Mouse (Mus musculus) CH12.LX (cell line): ENCODE data around the gene Rmi2. TPM values are rescaled to one million over a fixed set of nuclear protein-coding genes. Genes with fewer than 3 reads are reported as not detected.

ENCODE experiments used
- DNase-seq: peaks from one replicate; pipeline ENCODE4 v3.0.0-alpha.2; 2013; ENCODE audit errors: extremely low read depth
- H3K27ac ChIP-seq: 2 replicates; pipeline ENCODE4 v1.5.1; 2012; ENCODE audit warnings: low read depth, mild to moderate bottlenecking, control low read depth, moderate library complexity; ENCODE audit not compliant: insufficient read depth
- H3K27me3 ChIP-seq: replicated peaks from 2 replicates; pipeline ENCODE3; 2012; ENCODE audit warnings: inconsistent platforms
- H3K36me3 ChIP-seq, 2 experiments: replicated peaks in 1 of 2; 2 replicates each; pipeline versions ENCODE3 to v1.6.1; 2012; ENCODE audit warnings: inconsistent platforms in 1 of 2, low read length in 1 of 2, mild to moderate bottlenecking in 1 of 2, mixed read lengths in 1 of 2, moderate library complexity in 1 of 2; ENCODE audit not compliant: control insufficient read depth in 1 of 2, insufficient read depth in 1 of 2
- H3K4me1 ChIP-seq, 2 experiments: 2 replicates each; pipeline ENCODE4 v1.6.1; 2012; ENCODE audit warnings: inconsistent platforms in 1 of 2, moderate library complexity in 1 of 2; ENCODE audit not compliant: insufficient read depth in 2 of 2, control insufficient read depth in 1 of 2
- H3K4me2 ChIP-seq: 2 replicates; pipeline ENCODE4 v1.6.1; 2012; ENCODE audit warnings: low read depth, mild to moderate bottlenecking, control low read depth; ENCODE audit not compliant: poor library complexity, insufficient read depth, severe bottlenecking
- H3K4me3 ChIP-seq, 3 experiments: fragments of 150-350 bp in 1 of 3; sonication (generic) in 1 of 3; replicated peaks in 1 of 3; 2 replicates each; pipeline versions ENCODE3 to v1.5.1; 2011 to 2012; ENCODE audit warnings: low read depth in 2 of 3, low read length in 2 of 3, mild to moderate bottlenecking in 2 of 3, moderate library complexity in 2 of 3, control low read depth in 1 of 3, improper control_type of control experiment in 1 of 3, inconsistent platforms in 1 of 3, mixed read lengths in 1 of 3; ENCODE audit not compliant: poor library complexity in 1 of 3
- H3K79me2 ChIP-seq: replicated peaks from 2 replicates; pipeline ENCODE4 v1.6.1; 2012; ENCODE audit warnings: mild to moderate bottlenecking, moderate library complexity; ENCODE audit not compliant: control insufficient read depth, poor library complexity, insufficient read depth, severe bottlenecking; ENCODE audit errors: extremely low read depth
- H3K9ac ChIP-seq: 2 replicates; pipeline ENCODE4 v1.6.1; 2012; ENCODE audit warnings: low read depth, mild to moderate bottlenecking, control low read depth, moderate library complexity; ENCODE audit not compliant: insufficient read depth
- H3K9me3 ChIP-seq: replicated peaks from 2 replicates; pipeline ENCODE3; 2012; ENCODE audit warnings: low read length, inconsistent platforms, mixed read lengths
- BHLHE40 ChIP-seq: IDR thresholded peaks from 2 replicates; pipeline ENCODE4 v1.6.1; 2011; ENCODE audit warnings: mild to moderate bottlenecking, low read depth, low read length, improper control_type of control experiment
- CHD1 ChIP-seq: IDR thresholded peaks from 2 replicates; pipeline ENCODE4 v1.6.1; 2012; ENCODE audit warnings: low read depth, low read length, improper control_type of control experiment, inconsistent platforms
- CHD2 ChIP-seq: IDR thresholded peaks from 2 replicates; pipeline ENCODE4 v1.6.1; 2011; ENCODE audit warnings: low read length, improper control_type of control experiment
- CTCF ChIP-seq, 2 experiments: IDR thresholded peaks in 1 of 2; conservative IDR thresholded peaks in 1 of 2; 2 replicates each; pipeline ENCODE4 v1.5.1; 2011 to 2012; ENCODE audit warnings: low read depth in 2 of 2, low read length in 2 of 2, improper control_type of control experiment in 1 of 2, inconsistent platforms in 1 of 2, mild to moderate bottlenecking in 1 of 2, moderate library complexity in 1 of 2
- E2F4 ChIP-seq: IDR thresholded peaks from 2 replicates; pipeline ENCODE4 v1.6.1; 2011; ENCODE audit warnings: low read depth, low read length, improper control_type of control experiment; ENCODE audit not compliant: insufficient replicate concordance
- EP300 ChIP-seq: IDR thresholded peaks from 2 replicates; pipeline ENCODE4 v1.6.1; 2011; ENCODE audit warnings: low read length, improper control_type of control experiment
- ETS1 ChIP-seq: conservative IDR thresholded peaks from 2 replicates; pipeline ENCODE4 v1.6.1; 2012; ENCODE audit warnings: low read depth, mild to moderate bottlenecking, inconsistent platforms, low read length, improper control_type of control experiment, moderate library complexity
- GABPA ChIP-seq: IDR thresholded peaks from 2 replicates; pipeline ENCODE4 v1.6.1; 2012; ENCODE audit warnings: low read depth, low read length, improper control_type of control experiment, inconsistent platforms; ENCODE audit not compliant: insufficient replicate concordance
- HCFC1 ChIP-seq: IDR thresholded peaks from 2 replicates; pipeline ENCODE4 v1.6.1; 2012; ENCODE audit warnings: low read depth, mild to moderate bottlenecking, inconsistent platforms, low read length, improper control_type of control experiment
- IRF4 ChIP-seq: IDR thresholded peaks from 2 replicates; pipeline ENCODE4 v1.6.1; 2014; ENCODE audit warnings: low read depth, mild to moderate bottlenecking, inconsistent platforms, low read length, improper control_type of control experiment
- JUN ChIP-seq: IDR thresholded peaks from 2 replicates; pipeline ENCODE4 v1.6.1; 2011; ENCODE audit warnings: low read depth, mild to moderate bottlenecking, low read length, improper control_type of control experiment, moderate library complexity; ENCODE audit not compliant: insufficient read depth
- JUND ChIP-seq: conservative IDR thresholded peaks from 2 replicates; pipeline ENCODE4 v1.6.1; 2011; ENCODE audit warnings: low read depth, low read length, improper control_type of control experiment
- KAT2A ChIP-seq: IDR thresholded peaks from 2 replicates; pipeline ENCODE4 v1.6.1; 2012; ENCODE audit warnings: low read length, improper control_type of control experiment, inconsistent platforms; ENCODE audit not compliant: insufficient replicate concordance
- MAFK ChIP-seq: IDR thresholded peaks from 2 replicates; pipeline ENCODE4 v1.6.1; 2011; ENCODE audit warnings: low read length, improper control_type of control experiment; ENCODE audit not compliant: insufficient replicate concordance
- MAX ChIP-seq: IDR thresholded peaks from 2 replicates; pipeline ENCODE4 v1.6.1; 2011; ENCODE audit warnings: low read length, improper control_type of control experiment
- MAZ ChIP-seq: IDR thresholded peaks from 2 replicates; pipeline ENCODE4 v1.6.1; 2012; ENCODE audit warnings: low read depth, mild to moderate bottlenecking, inconsistent platforms, low read length, improper control_type of control experiment, moderate library complexity
- MXI1 ChIP-seq: IDR thresholded peaks from 2 replicates; pipeline ENCODE4 v1.6.1; 2011; ENCODE audit warnings: mild to moderate bottlenecking, low read depth, low read length, improper control_type of control experiment
- MYC ChIP-seq: IDR thresholded peaks from 2 replicates; pipeline ENCODE4 v1.6.1; 2011; ENCODE audit warnings: low read depth, mild to moderate bottlenecking, improper control_type of control experiment, low read length
- NELFE ChIP-seq: IDR thresholded peaks from 2 replicates; pipeline ENCODE4 v1.6.1; 2011; ENCODE audit warnings: low read depth, low read length, improper control_type of control experiment
- NRF1 ChIP-seq: IDR thresholded peaks from 2 replicates; pipeline ENCODE4 v1.6.1; 2014; ENCODE audit warnings: low read depth, mild to moderate bottlenecking, inconsistent platforms, low read length, improper control_type of control experiment, moderate library complexity
- PAX5 ChIP-seq: IDR thresholded peaks from 2 replicates; pipeline ENCODE4 v1.6.1; 2012; ENCODE audit warnings: low read length, inconsistent platforms, mixed read lengths
- POLR2A ChIP-seq: IDR thresholded peaks from 2 replicates; pipeline ENCODE4 v1.6.1; 2011; ENCODE audit warnings: low read depth, mild to moderate bottlenecking, improper control_type of control experiment, low read length
- POLR2AphosphoS2 ChIP-seq: IDR thresholded peaks from 2 replicates; pipeline ENCODE4 v1.6.1; 2011; ENCODE audit warnings: low read depth, low read length, improper control_type of control experiment
- RAD21 ChIP-seq: IDR thresholded peaks from 2 replicates; pipeline ENCODE4 v1.6.1; 2011; ENCODE audit warnings: low read depth, mild to moderate bottlenecking, low read length, improper control_type of control experiment, moderate library complexity
- RCOR1 ChIP-seq: conservative IDR thresholded peaks from 2 replicates; pipeline ENCODE4 v1.6.1; 2012; ENCODE audit warnings: low read depth, mild to moderate bottlenecking, inconsistent platforms, low read length, improper control_type of control experiment
- SIN3A ChIP-seq: IDR thresholded peaks from 2 replicates; pipeline ENCODE4 v1.6.1; 2012; ENCODE audit warnings: low read length, improper control_type of control experiment, inconsistent platforms
- SMC3 ChIP-seq: IDR thresholded peaks from 2 replicates; pipeline ENCODE4 v1.6.1; 2011; ENCODE audit warnings: low read depth, low read length, improper control_type of control experiment
- TBP ChIP-seq: conservative IDR thresholded peaks from 2 replicates; pipeline ENCODE4 v1.6.1; 2011; ENCODE audit warnings: low read depth, low read length, improper control_type of control experiment
- TCF12 ChIP-seq: IDR thresholded peaks from 2 replicates; pipeline ENCODE4 v1.6.1; 2014; ENCODE audit warnings: low read depth, mild to moderate bottlenecking, inconsistent platforms, low read length, improper control_type of control experiment
- UBTF ChIP-seq: IDR thresholded peaks from 2 replicates; pipeline ENCODE4 v1.6.1; 2012; ENCODE audit warnings: low read depth, mild to moderate bottlenecking, inconsistent platforms, low read length, improper control_type of control experiment, moderate library complexity
- USF1 ChIP-seq: IDR thresholded peaks from 2 replicates; pipeline ENCODE4 v1.6.1; 2014; ENCODE audit warnings: low read depth, mild to moderate bottlenecking, inconsistent platforms, low read length, improper control_type of control experiment
- USF2 ChIP-seq: conservative IDR thresholded peaks from 2 replicates; pipeline ENCODE4 v1.6.1; 2011; ENCODE audit warnings: low read depth, low read length, improper control_type of control experiment
- ZMIZ1 ChIP-seq: IDR thresholded peaks from 2 replicates; pipeline ENCODE4 v1.6.1; 2012; ENCODE audit warnings: low read depth, mild to moderate bottlenecking, inconsistent platforms, low read length, improper control_type of control experiment
- dilution Hi-C: fragments of 300-500 bp; cut with MboI; formaldehyde crosslinking; loops from 2 replicates; pipeline ENCODE4 v1.14.3; 2020; ENCODE audit warnings: low sequenced_read_pairs; ENCODE audit not compliant: extremely low pct_unique_long_range_greater_than_20kb, extremely low pct_ligation_motif_present
- in situ Hi-C: fragments of 300-500 bp; cut with MboI; formaldehyde crosslinking; loops from 3 replicates; pipeline ENCODE4 v1.14.3; 2019; ENCODE audit warnings: low sequenced_read_pairs, low pct_ligation_motif_present, low pct_unique_long_range_greater_than_20kb, mixed read lengths
- polyA plus RNA-seq: library from polyadenylated mRNA; unstranded; fragments of >175 nt; gene quantifications from 2 replicates; pipeline ENCODE4 v1.2.1, GENCODE M21; 2012; ENCODE audit warnings: low read depth; ENCODE audit not compliant: insufficient read length
- total RNA-seq, 2 experiments: library from RNA; depleted of rRNA; stranded (reverse); fragments of 300-350 nt in 1 of 2; fragments of >200 nt in 1 of 2; gene quantifications; 2 replicates each; pipeline ENCODE4 v1.2.3; 2012 to 2014

Rmi2 gene
- total and polyA plus RNA-seq, 3 experiments, result 6.8 to 13.8 (median 9.3) TPM

- Histone ChIP-seq H3K27me3 (peaks cover 2% of the 10 kb centered on the region), H3K9ac (no peak overlapping the region), H3K9me3 (no peaks in the 10 kb centered on the region), H3K4me3 (no peak overlapping the region), H3K4me1 (peaks cover 0 to 10% of the 10 kb centered on the region in 2 experiments; a peak in 1 of 4 replicates), H3K27ac (no peak overlapping the region), H3K4me2 (no peak overlapping the region), H3K36me3 (no peaks in the 10 kb centered on the region), H3K79me2 (no peaks in the 10 kb centered on the region)
- no peak for DNase-seq
- TF ChIP-seq BHLHE40 (no peak), IRF4 (no peak)
- dilution Hi-C loops, result no loop called here
- in situ Hi-C loops, result loop anchor here (10.0 kb wide), 2 partner anchors 232 to 542 kb away; no protein-coding TSS in a partner anchor
These were observed 38.0 kb downstream of the Rmi2 start for GRCm38 (mm10) chr16:10872825-10873360.

- peak; percentile 87 for DNase-seq
- TF ChIP-seq CTCF (conservative IDR thresholded peaks at IDR 0.05 in 1 of 2, IDR thresholded peaks at IDR 0.05 in 1 of 2; ENCODE audit: low read depth in 2 of 2, low read length in 2 of 2) (peak; percentile 99 to 100), SMC3 (peak; percentile 95), CHD2 (no peak), E2F4 (no peak), SIN3A (0 out of 2 replicates have a peak, but pooled peaks have one; percentile 43), RCOR1 (no peak), POLR2AphosphoS2 (no peak), JUND (no peak), USF2 (no peak), NRF1 (no peak), USF1 (no peak), HCFC1 (no peak), GABPA (no peak), MXI1 (no peak), ZMIZ1 (no peak), KAT2A (no peak), JUN (no peak), MAX (no peak), TBP (0 out of 2 replicates have a peak, but pooled peaks have one; percentile 42), UBTF (peak; percentile 55; the same call in 1 of the 2 replicates), NELFE (peak; percentile 19; the same call in 1 of the 2 replicates), EP300 (no peak), RAD21 (no peak; the same call in none of the 2 replicates), MAFK (no peak), POLR2A (no peak), MYC (peak; percentile 32; the same call in 1 of the 2 replicates), PAX5 (no peak), CHD1 (no peak), ETS1 (no peak), MAZ (no peak), TCF12 (no peak), IRF4 (peak; percentile 26; the same call in 1 of the 2 replicates)
These were observed 38.8 kb downstream of the Rmi2 start for GRCm38 (mm10) chr16:10873654-10874053.

More at GRCm38 (mm10) chr16:10873654-10874053, 38.8 kb downstream of the Rmi2 start:
- Histone ChIP-seq H3K4me2 (no peak overlapping the region), H3K9me3 (no peaks in the 10 kb centered on the region), H3K9ac (no peak overlapping the region), H3K27me3 (peaks cover 2% of the 10 kb centered on the region), H3K27ac (no peak overlapping the region), H3K4me3 (no peak overlapping the region), H3K36me3 (no peaks in the 10 kb centered on the region), H3K4me1 (peaks cover 0 to 10% of the 10 kb centered on the region in 2 experiments; a peak in 1 of 4 replicates), H3K79me2 (no peaks in the 10 kb centered on the region)
- dilution Hi-C loops, result no loop called here
- in situ Hi-C loops, result loop anchor here (10.0 kb wide), 2 partner anchors 231 to 541 kb away; no protein-coding TSS in a partner anchor
